Mouse (Mus musculus): ENCODE measurements at regions not wholly inside any gene's neighbourhood (a gene's known extent, or its start where the extent isn't known, plus 50 kb on each side); places are given as distances from the start of the nearest gene placed in this dataset.

GRCm38 (mm10) chr1:151100565-151101483, 81.5 kb upstream of the Gm47985 start:
- H3K4me1 ChIP-seq (ENCODE audit: control insufficient read depth, insufficient read depth, low read length), result peaks cover 4% of the 10 kb centered on the region
- TF ChIP-seq POLR2A (IDR thresholded peaks at IDR 0.05; ENCODE audit: extremely low read depth, insufficient read depth, low read length), result no peak
- no peak overlapping the region for H3K4me3 ChIP-seq (ENCODE audit: insufficient read depth, low read length)
- no peak overlapping the region for H3K27ac ChIP-seq (ENCODE audit: insufficient read depth, low read length)

- no peak overlapping the region for H3K4me3 ChIP-seq (ENCODE audit: insufficient read depth, low read length)
- H3K4me1 ChIP-seq (ENCODE audit: control insufficient read depth, insufficient read depth, low read length), result peaks cover 2% of the 10 kb centered on the region
- no peak overlapping the region for H3K27ac ChIP-seq (ENCODE audit: insufficient read depth, low read length)
- TF ChIP-seq POLR2A (IDR thresholded peaks at IDR 0.05; ENCODE audit: extremely low read depth, insufficient read depth, low read length) (no peak), CTCF (IDR thresholded peaks at IDR 0.05; ENCODE audit: extremely low read depth, insufficient read depth, low read length) (no peak)
Observed at GRCm38 (mm10) chr1:151101516-151101915, 80.8 kb upstream of the Gm47985 start.

GRCm38 (mm10) chr1:151102061-151102460, 80.3 kb upstream of the Gm47985 start:
- no peak overlapping the region for H3K4me3 ChIP-seq (ENCODE audit: insufficient read depth, low read length)
- H3K27ac ChIP-seq (ENCODE audit: insufficient read depth, low read length), result no peak overlapping the region
- TF ChIP-seq CTCF (IDR thresholded peaks at IDR 0.05; ENCODE audit: extremely low read depth, insufficient read depth, low read length), result no peak
- TF ChIP-seq POLR2A (IDR thresholded peaks at IDR 0.05; ENCODE audit: extremely low read depth, insufficient read depth, low read length), result no peak
- H3K4me1 ChIP-seq (ENCODE audit: control insufficient read depth, insufficient read depth, low read length), result peaks cover 2% of the 10 kb centered on the region

- no peak overlapping the region for H3K4me3 ChIP-seq (ENCODE audit: insufficient read depth, low read length)
Observed at GRCm38 (mm10) chr1:151102646-151103391, 79.5 kb upstream of the Gm47985 start.

GRCm38 (mm10) chr1:151103522-151104037, 78.8 kb upstream of the Gm47985 start:
- TF ChIP-seq CTCF (IDR thresholded peaks at IDR 0.05; ENCODE audit: extremely low read depth, insufficient read depth, low read length), result no peak
- TF ChIP-seq POLR2A (IDR thresholded peaks at IDR 0.05; ENCODE audit: extremely low read depth, insufficient read depth, low read length), result no peak
- H3K4me3 ChIP-seq (ENCODE audit: insufficient read depth, low read length), result no peak overlapping the region
- no peak overlapping the region for H3K27ac ChIP-seq (ENCODE audit: insufficient read depth, low read length)
- peaks cover 2% of the 10 kb centered on the region for H3K4me1 ChIP-seq (ENCODE audit: control insufficient read depth, insufficient read depth, low read length)

More at GRCm38 (mm10) chr1:151102646-151103391, 79.5 kb upstream of the Gm47985 start:
- TF ChIP-seq POLR2A (IDR thresholded peaks at IDR 0.05; ENCODE audit: extremely low read depth, insufficient read depth, low read length), result no peak
- no peak for TF ChIP-seq CTCF (IDR thresholded peaks at IDR 0.05; ENCODE audit: extremely low read depth, insufficient read depth, low read length)
- H3K4me1 ChIP-seq (ENCODE audit: control insufficient read depth, insufficient read depth, low read length), result peaks cover 2% of the 10 kb centered on the region
- H3K27ac ChIP-seq (ENCODE audit: insufficient read depth, low read length), result no peak overlapping the region

GRCm38 (mm10) chr1:151104346-151104745, 78.0 kb upstream of the Gm47985 start:
- no peak overlapping the region for H3K27ac ChIP-seq (ENCODE audit: insufficient read depth, low read length)
- no peak for TF ChIP-seq CTCF (IDR thresholded peaks at IDR 0.05; ENCODE audit: extremely low read depth, insufficient read depth, low read length)
- no peak for TF ChIP-seq POLR2A (IDR thresholded peaks at IDR 0.05; ENCODE audit: extremely low read depth, insufficient read depth, low read length)
- peaks cover 2% of the 10 kb centered on the region for H3K4me1 ChIP-seq (ENCODE audit: control insufficient read depth, insufficient read depth, low read length)
- no peak overlapping the region for H3K4me3 ChIP-seq (ENCODE audit: insufficient read depth, low read length)

GRCm38 (mm10) chr1:151104806-151105205, 77.5 kb upstream of the Gm47985 start:
- H3K4me1 ChIP-seq (ENCODE audit: control insufficient read depth, insufficient read depth, low read length), result peaks cover 2% of the 10 kb centered on the region
- TF ChIP-seq CTCF (IDR thresholded peaks at IDR 0.05; ENCODE audit: extremely low read depth, insufficient read depth, low read length) (no peak), POLR2A (IDR thresholded peaks at IDR 0.05; ENCODE audit: extremely low read depth, insufficient read depth, low read length) (no peak)

GRCm38 (mm10) chr1:151105251-151105650, 77.1 kb upstream of the Gm47985 start:
- TF ChIP-seq CTCF (IDR thresholded peaks at IDR 0.05; ENCODE audit: extremely low read depth, insufficient read depth, low read length) (no peak), POLR2A (IDR thresholded peaks at IDR 0.05; ENCODE audit: extremely low read depth, insufficient read depth, low read length) (no peak)
- peaks cover 2% of the 10 kb centered on the region for H3K4me1 ChIP-seq (ENCODE audit: control insufficient read depth, insufficient read depth, low read length)
- H3K4me3 ChIP-seq (ENCODE audit: insufficient read depth, low read length), result no peak overlapping the region
- no peak overlapping the region for H3K27ac ChIP-seq (ENCODE audit: insufficient read depth, low read length)

More at GRCm38 (mm10) chr1:151104806-151105205, 77.5 kb upstream of the Gm47985 start:
- no peak overlapping the region for H3K27ac ChIP-seq (ENCODE audit: insufficient read depth, low read length)
- H3K4me3 ChIP-seq (ENCODE audit: insufficient read depth, low read length), result no peak overlapping the region

GRCm38 (mm10) chr1:151107401-151107800, 74.9 kb upstream of the Gm47985 start:
- Histone ChIP-seq H3K27ac (ENCODE audit: insufficient read depth, low read length) (no peak overlapping the region), H3K4me1 (ENCODE audit: control insufficient read depth, insufficient read depth, low read length) (peaks cover 2% of the 10 kb centered on the region)
- TF ChIP-seq CTCF (IDR thresholded peaks at IDR 0.05; ENCODE audit: extremely low read depth, insufficient read depth, low read length) (no peak), POLR2A (IDR thresholded peaks at IDR 0.05; ENCODE audit: extremely low read depth, insufficient read depth, low read length) (no peak)

More at GRCm38 (mm10) chr1:151107401-151107800, 74.9 kb upstream of the Gm47985 start:
- no peak overlapping the region for H3K4me3 ChIP-seq (ENCODE audit: insufficient read depth, low read length)

Data from cortical plate, adult 2 months (tissue).